8 mouse cellular contexts compared by ENCODE assay signal in the genomic region with DNA sequence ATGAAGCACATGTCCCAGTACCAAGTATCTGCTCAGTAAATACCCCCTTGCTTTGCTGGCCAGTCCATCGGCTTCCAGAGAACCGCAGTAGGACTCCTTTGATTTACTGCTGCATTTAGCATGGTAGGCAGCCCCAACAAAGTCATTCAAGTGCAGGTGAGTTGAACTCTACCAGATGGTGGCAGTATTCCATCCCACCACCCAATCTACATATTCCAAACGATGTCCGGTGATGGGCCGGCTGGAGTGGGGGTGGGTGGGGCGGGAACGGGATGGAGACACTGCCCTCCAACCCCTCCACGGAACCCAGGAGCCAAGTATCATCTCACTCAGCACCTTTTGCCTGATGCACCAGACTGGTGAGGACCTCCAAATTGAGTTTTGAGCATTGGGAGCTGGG. TPM values are rescaled to one million over a fixed set of nuclear protein-coding genes. Genes with fewer than 3 reads are reported as not detected.
DNase-seq lines count a peak whose midpoint lies in the region; ATAC-seq lines count a peak whose summit lies in the region.

No protein-coding gene starts in this region.

- peaks cover 61% of the 10 kb centered on the region for H3K27me3 ChIP-seq in liver, embryonic 12.5 days (replicated peaks)

- peak overlapping the region; percentile 47 for H3K4me2 ChIP-seq in liver, embryonic 12.5 days

- 0 out of 2 replicates have a peak, but pooled peaks cover 8% of the 10 kb centered on the region for H3K36me3 ChIP-seq in liver, embryonic 12.5 days

- no peak overlapping the region for H3K27ac ChIP-seq in liver, embryonic 12.5 days

- no peak overlapping the region for H3K9ac ChIP-seq in liver, embryonic 12.5 days

- 13% methylated on average over 8 of the region's 8 CpGs for WGBS in liver, embryonic 12.5 days (ENCODE audit: insufficient replicate concordance)

- peaks cover 48% of the 10 kb centered on the region for H3K4me1 ChIP-seq in liver, embryonic 12.5 days

- no peak for ATAC-seq in CD4-positive, CD25-positive, alpha-beta regulatory T cell, adult 4 months
- no peak for ATAC-seq in liver, embryonic 12.5 days

- DNase-seq in CD4-positive, CD25-positive, alpha-beta regulatory T cell, adult 2 months (ENCODE audit: low read depth, low spot score), result peak; percentile 55
- peak; percentile 27 for DNase-seq in thymus, postnatal 0 days (ENCODE audit: low spot score)
- no peak for DNase-seq in thymus, postnatal 36 days
- no peak for DNase-seq in Muller cell, postnatal 12 days (ENCODE audit: inconsistent ontology term)
- no peak for DNase-seq in right cerebral cortex, postnatal 25 days
- no peak for DNase-seq in spleen, postnatal 14 days (ENCODE audit: low spot score in 2 of 2)

- no peaks in the 10 kb centered on the region for H3K9me3 ChIP-seq in liver, embryonic 12.5 days (replicated peaks)

- peak overlapping the region; percentile 16; the same call in 1 of the 2 replicates for H3K4me3 ChIP-seq in liver, embryonic 12.5 days

RNA-seq across cellular contexts. Expression of a gene that starts 1.8 kb away (rescaled TPM):
- 10 to 100 TPM; 17.6 to 18.2 TPM for polyA plus RNA-seq in CD4-positive, CD25-positive, alpha-beta regulatory T cell, adult 4 months (2017; shearing (Covaris generic))
- polyA plus RNA-seq in thymus, postnatal 0 days (2015; fragmentation: Nextera tagmentation; extraction: Ambion mirVana), result 121 and 132 TPM in 2 replicates
- polyA plus RNA-seq in liver, embryonic 12.5 days (2016; fragmentation: Nextera tagmentation; extraction: Ambion mirVana), result 93.4 and 96.3 TPM in 2 replicates

RNA-seq across cellular contexts. Expression of a gene that starts 16.9 kb away (rescaled TPM):
- under 1 TPM in 1 of 2 experiments, not detected in 1; 0.52 TPM for polyA plus RNA-seq in CD4-positive, CD25-positive, alpha-beta regulatory T cell, adult 4 months (2017; shearing (Covaris generic))
- 0.94 and 1.1 TPM in 2 replicates for polyA plus RNA-seq in thymus, postnatal 0 days (2015; fragmentation: Nextera tagmentation; extraction: Ambion mirVana)
- polyA plus RNA-seq in liver, embryonic 12.5 days (2016; fragmentation: Nextera tagmentation; extraction: Ambion mirVana), result 1.8 and 2.0 TPM in 2 replicates

RNA-seq across cellular contexts. Expression of a gene that starts 48.6 kb away (rescaled TPM):
- 10 to 100 TPM; 10.0 to 14.8 TPM for polyA plus RNA-seq in CD4-positive, CD25-positive, alpha-beta regulatory T cell, adult 4 months (2017; shearing (Covaris generic))
- 36.3 and 41.1 TPM in 2 replicates for polyA plus RNA-seq in thymus, postnatal 0 days (2015; fragmentation: Nextera tagmentation; extraction: Ambion mirVana)
- 12.2 and 12.6 TPM in 2 replicates for polyA plus RNA-seq in liver, embryonic 12.5 days (2016; fragmentation: Nextera tagmentation; extraction: Ambion mirVana)

RNA-seq across cellular contexts. Expression of a gene that starts 52.0 kb away (rescaled TPM):
- not detected for polyA plus RNA-seq in CD4-positive, CD25-positive, alpha-beta regulatory T cell, adult 4 months (2017; shearing (Covaris generic))
- not detected in 2 replicates for polyA plus RNA-seq in thymus, postnatal 0 days (2015; fragmentation: Nextera tagmentation; extraction: Ambion mirVana)
- not detected in 2 replicates for polyA plus RNA-seq in liver, embryonic 12.5 days (2016; fragmentation: Nextera tagmentation; extraction: Ambion mirVana)

RNA-seq across cellular contexts. Expression of a gene that starts 52.1 kb away (rescaled TPM):
- not detected for polyA plus RNA-seq in CD4-positive, CD25-positive, alpha-beta regulatory T cell, adult 4 months (2017; shearing (Covaris generic))
- 0.15 TPM in 1 of 2 replicates, not detected in the other for polyA plus RNA-seq in thymus, postnatal 0 days (2015; fragmentation: Nextera tagmentation; extraction: Ambion mirVana)
- polyA plus RNA-seq in liver, embryonic 12.5 days (2016; fragmentation: Nextera tagmentation; extraction: Ambion mirVana), result not detected in 2 replicates

Comparison
In these comparisons a context has a peak if more than half of its experiments do, and no peak if none do; other contexts are left out.
1. DNase-seq: peak in CD4-positive, CD25-positive, alpha-beta regulatory T cell, adult 2 months (single experiment) and thymus, postnatal 0 days (single experiment); none in thymus, postnatal 36 days (0 of 2), Muller cell, postnatal 12 days (single experiment), right cerebral cortex, postnatal 25 days (single experiment) and spleen, postnatal 14 days (0 of 2).